In the genomic region with DNA sequence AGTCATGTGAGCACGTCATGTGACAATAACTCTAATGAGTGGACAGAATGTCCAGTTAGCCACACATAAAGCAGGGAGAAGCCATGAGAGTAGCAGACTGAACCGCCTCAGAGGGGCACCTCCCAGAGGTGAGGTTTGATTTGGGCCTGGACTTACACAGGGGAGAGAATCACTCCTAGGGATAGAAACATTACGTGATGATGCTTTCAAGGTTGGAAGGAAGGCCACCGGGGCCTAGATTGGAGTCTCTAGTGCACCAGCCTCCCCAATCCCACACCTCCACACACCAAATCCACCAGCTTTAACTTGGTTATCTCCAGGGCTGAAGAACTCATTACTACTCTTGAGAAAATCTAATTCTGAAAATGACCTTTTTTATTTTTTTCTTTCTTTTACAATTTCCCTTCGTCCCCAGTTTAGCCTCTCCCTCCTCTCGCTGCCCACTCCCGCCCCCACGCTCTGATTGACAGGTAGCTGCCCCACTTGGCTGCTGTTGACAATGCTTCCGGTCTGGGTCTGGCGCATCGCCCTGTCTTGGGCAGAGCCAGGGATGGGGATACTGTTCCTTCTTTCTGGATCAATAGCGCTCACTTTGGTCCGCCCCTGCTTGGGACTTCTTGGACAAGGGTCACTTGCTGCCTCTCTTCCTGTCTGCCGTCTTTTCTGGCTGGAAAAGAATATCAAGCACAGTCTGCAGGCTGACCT, we compare ENCODE assay signal across 8 mouse cellular contexts.
A peak's percentile ranks its signal among the peaks of the same experiment; 100 is the strongest.
DNase-seq lines count a peak whose midpoint lies in the region; ATAC-seq lines count a peak whose summit lies in the region.

No protein-coding gene starts in this region.

- no peak overlapping the region for H3K27ac ChIP-seq in heart, embryonic 11.5 days (ENCODE audit: low read depth, low read length)

- peak; percentile 27 to 35 for DNase-seq in heart, adult 18-20 months
- DNase-seq in thymus, postnatal 4 days = peak; percentile 20
- DNase-seq in thymus, postnatal 14 days = no peak
- peak; percentile 60 for DNase-seq in kidney, adult 18-20 months
- peak; percentile 57 for DNase-seq in testis, postnatal 14 days (ENCODE audit: low spot score)
- DNase-seq in thymus, postnatal 0 days (ENCODE audit: low spot score) = no peak

- no peak overlapping the region for H3K4me3 ChIP-seq in heart, embryonic 11.5 days (ENCODE audit: low read depth, low read length)

- no peaks in the 10 kb centered on the region for H3K9me3 ChIP-seq in heart, embryonic 11.5 days (replicated peaks; ENCODE audit: control insufficient read depth, low read length)

- no peaks in the 10 kb centered on the region for H3K4me1 ChIP-seq in heart, embryonic 11.5 days (ENCODE audit: control insufficient read depth, insufficient read depth, low read length)

- H3K27me3 ChIP-seq in heart, embryonic 11.5 days (ENCODE audit: control insufficient read depth, insufficient read depth, low read length) = peaks cover 5% of the 10 kb centered on the region; the same call in 1 of the 2 replicates

- no peak for ATAC-seq in heart, embryonic 11.5 days (replicated peaks; ENCODE audit: insufficient number of reproducible peaks, low FRiP score, low TSS enrichment)
- ATAC-seq in activated CD4-positive, CD25-positive, alpha-beta regulatory T cell, adult 4 months = no peak

- H3K4me2 ChIP-seq in heart, embryonic 11.5 days = no peak overlapping the region

- no peaks in the 10 kb centered on the region for H3K36me3 ChIP-seq in heart, embryonic 11.5 days (ENCODE audit: control insufficient read depth, insufficient read depth, low read length)

- H3K9ac ChIP-seq in heart, embryonic 11.5 days (ENCODE audit: low read depth, low read length) = no peak overlapping the region

- 67% methylated on average over 14 of the region's 14 CpGs for WGBS in heart, embryonic 11.5 days (ENCODE audit: insufficient replicate concordance)

Comparison
In these comparisons a context has a peak if more than half of its experiments do, and no peak if none do; other contexts are left out.
1. DNase-seq: peak in heart, adult 18-20 months (2 of 2), thymus, postnatal 4 days (single experiment), kidney, adult 18-20 months (single experiment) and testis, postnatal 14 days (single experiment); none in thymus, postnatal 14 days (single experiment) and thymus, postnatal 0 days (single experiment).